Mouse (Mus musculus) spleen, adult 2 months (tissue): ENCODE results near the gene Comp. TPM values are rescaled to one million over a fixed set of nuclear protein-coding genes. Genes with fewer than 3 reads are reported as not detected.

ENCODE experiments used
- DNase-seq, 2 experiments: peaks; one replicate each; pipeline versions ENCODE4 v3.0.0 to v3.0.0-alpha.2; 2012 to 2021; ENCODE audit warnings: low spot score in 2 of 2, low read depth in 1 of 2
- H3K27ac ChIP-seq: fragments of 200-500 bp; 2 replicates; pipeline ENCODE4 v1.5.1; 2012; ENCODE audit warnings: low read length, inconsistent platforms; ENCODE audit not compliant: insufficient read depth
- H3K27me3 ChIP-seq: fragments of 200-500 bp; 2 replicates; pipeline ENCODE4 v1.6.1; 2012; ENCODE audit warnings: mild to moderate bottlenecking, moderate library complexity, low read length, inconsistent platforms; ENCODE audit not compliant: control insufficient read depth, insufficient read depth
- H3K36me3 ChIP-seq: fragments of 200-500 bp; 2 replicates; pipeline ENCODE4 v1.6.1; 2012; ENCODE audit warnings: mild to moderate bottlenecking, low read length, inconsistent platforms; ENCODE audit not compliant: control insufficient read depth, insufficient read depth
- H3K4me1 ChIP-seq: fragments of 200-500 bp; 2 replicates; pipeline ENCODE4 v1.6.1; 2011; ENCODE audit warnings: inconsistent platforms; ENCODE audit not compliant: control insufficient read depth, insufficient read depth, insufficient read length
- H3K4me3 ChIP-seq: fragments of 200-500 bp; 2 replicates; pipeline ENCODE4 v1.5.1; 2011; ENCODE audit warnings: mild to moderate bottlenecking, inconsistent platforms; ENCODE audit not compliant: insufficient read depth, insufficient read length; ENCODE audit errors: extremely low read depth
- CTCF ChIP-seq: fragments of 200-500 bp; IDR thresholded peaks from 2 replicates; pipeline ENCODE4 v1.5.1; 2011; ENCODE audit warnings: mild to moderate bottlenecking, inconsistent platforms; ENCODE audit not compliant: insufficient read depth, insufficient read length, insufficient replicate concordance; ENCODE audit errors: extremely low read depth
- POLR2A ChIP-seq: fragments of 200-500 bp; IDR thresholded peaks from 2 replicates; pipeline ENCODE4 v1.6.1; 2011; ENCODE audit warnings: low read depth, low read length, inconsistent platforms
- WGBS: fragments of 180-500 bp; shearing (Covaris S2); methylation state at CpG from one replicate; pipeline ENCODE4 v1.1.7; 2018; 5-methylcytosine and 5-hydroxymethylcytosine counted together
- polyA plus RNA-seq: library from polyadenylated mRNA; depleted of rRNA; stranded (reverse); fragments of >200 nt; gene quantifications from 2 replicates; pipeline ENCODE4 v1.2.3, GENCODE M21; 2012

Comp gene
- polyA plus RNA-seq, 1 experiment, result 0.46 TPM

- Histone ChIP-seq H3K36me3 (no peaks in the 10 kb centered on the region), H3K27ac (no peak overlapping the region), H3K27me3 (no peaks in the 10 kb centered on the region), H3K4me1 (no peaks in the 10 kb centered on the region), H3K4me3 (no peak overlapping the region)
- no peak for DNase-seq
- TF ChIP-seq POLR2A (no peak), CTCF (no peak)
- WGBS, result 85% methylated on average over 10 of the region's 10 CpGs
Measured at GRCm38 (mm10) chr8:70361484-70362032, 11.8 kb upstream of the Comp start.

GRCm38 (mm10) chr8:70364066-70364465 lies 9.3 kb upstream of the Comp start:
- H3K36me3 ChIP-seq, result no peaks in the 10 kb centered on the region
- H3K4me3 ChIP-seq, result no peak overlapping the region
- WGBS, result 75% methylated on average over 5 of the region's 5 CpGs
- no peaks in the 10 kb centered on the region for H3K27me3 ChIP-seq
- H3K4me1 ChIP-seq, result no peaks in the 10 kb centered on the region
- TF ChIP-seq CTCF (no peak), POLR2A (no peak)
- DNase-seq, result no peak
- no peak overlapping the region for H3K27ac ChIP-seq

- Histone ChIP-seq H3K27me3 (no peaks in the 10 kb centered on the region), H3K27ac (no peak overlapping the region), H3K4me3 (no peak overlapping the region), H3K4me1 (no peaks in the 10 kb centered on the region), H3K36me3 (no peaks in the 10 kb centered on the region)
- 84% methylated on average over 5 of the region's 5 CpGs for WGBS
- DNase-seq, result no peak
- no peak for TF ChIP-seq CTCF
- no peak for TF ChIP-seq POLR2A
Measured at GRCm38 (mm10) chr8:70366588-70366987, 6.8 kb upstream of the Comp start.

GRCm38 (mm10) chr8:70370476-70370875 lies 2.9 kb upstream of the Comp start:
- no peak overlapping the region for H3K4me3 ChIP-seq
- no peak overlapping the region for H3K27ac ChIP-seq
- peaks cover 14% of the 10 kb centered on the region for H3K4me1 ChIP-seq
- WGBS, result 95% methylated on average over 7 of the region's 7 CpGs
- DNase-seq, result no peak
- H3K27me3 ChIP-seq, result peaks cover 18% of the 10 kb centered on the region
- TF ChIP-seq POLR2A (no peak), CTCF (no peak)
- no peaks in the 10 kb centered on the region for H3K36me3 ChIP-seq

GRCm38 (mm10) chr8:70371951-70372350 lies 1.4 kb upstream of the Comp start:
- DNase-seq, result no peak
- H3K36me3 ChIP-seq, result no peaks in the 10 kb centered on the region
- 84% methylated on average over 6 of the region's 6 CpGs for WGBS
- peaks cover 24% of the 10 kb centered on the region for H3K27me3 ChIP-seq
- no peak overlapping the region for H3K27ac ChIP-seq
- H3K4me3 ChIP-seq, result no peak overlapping the region
- peaks cover 21% of the 10 kb centered on the region for H3K4me1 ChIP-seq
- TF ChIP-seq CTCF (no peak), POLR2A (no peak)

GRCm38 (mm10) chr8:70374318-70374927 lies 1.1 kb downstream of the Comp start:
- peak in 1 of 2 experiments; percentile 61 for DNase-seq
- H3K4me3 ChIP-seq, result peak overlapping the region; percentile 47; the same call in 1 of the 2 replicates
- WGBS, result 1% methylated on average over 52 of the region's 53 CpGs
- no peak for TF ChIP-seq POLR2A
- TF ChIP-seq CTCF, result no peak
- peaks cover 24% of the 10 kb centered on the region for H3K27me3 ChIP-seq
- H3K27ac ChIP-seq, result no peak overlapping the region
- no peaks in the 10 kb centered on the region for H3K36me3 ChIP-seq
- peaks cover 21% of the 10 kb centered on the region for H3K4me1 ChIP-seq

GRCm38 (mm10) chr8:70375212-70375859 lies 2.0 kb downstream of the Comp start:
- Histone ChIP-seq H3K4me1 (peaks cover 21% of the 10 kb centered on the region), H3K27ac (no peak overlapping the region), H3K36me3 (no peaks in the 10 kb centered on the region), H3K4me3 (no peak overlapping the region), H3K27me3 (peaks cover 24% of the 10 kb centered on the region)
- DNase-seq, result no peak
- WGBS, result 5% methylated on average over 35 of the region's 35 CpGs
- TF ChIP-seq CTCF (no peak), POLR2A (no peak)
